Mouse (Mus musculus) kidney, postnatal 0 days (tissue): Measurements from ENCODE around the gene Fbxl7. TPM values are rescaled to one million over a fixed set of nuclear protein-coding genes. Genes with fewer than 3 reads are reported as not detected.
A peak's percentile ranks its signal among the peaks of the same experiment; 100 is the strongest.

ENCODE experiments used
- ATAC-seq: fragments of 200-750 bp; cut with Nextera tagmentation; replicated peaks from 2 replicates; pipeline ENCODE4 v1.8.0; 2017; ENCODE audit warnings: low read depth, moderate number of reproducible peaks, moderate TSS enrichment, moderate library complexity; ENCODE audit not compliant: low FRiP score
- DNase-seq: peaks from one replicate; pipeline ENCODE4 v3.0.0-alpha.2; 2016; ENCODE audit warnings: low spot score
- H3K27ac ChIP-seq: fragments of 300-500 bp; sonication (generic); 2 replicates; pipeline ENCODE4 v1.5.1; 2014; ENCODE audit warnings: mild to moderate bottlenecking
- H3K27me3 ChIP-seq: fragments of 300-500 bp; sonication (generic); 2 replicates; pipeline ENCODE4 v1.6.1; 2014; ENCODE audit warnings: low read length, mixed read lengths; ENCODE audit not compliant: insufficient read depth
- H3K36me3 ChIP-seq: fragments of 300-500 bp; sonication (generic); 2 replicates; pipeline ENCODE4 v1.6.1; 2014; ENCODE audit warnings: low read length, mixed read lengths; ENCODE audit not compliant: insufficient read depth
- H3K4me1 ChIP-seq: fragments of 300-500 bp; sonication (generic); replicated peaks from 2 replicates; pipeline ENCODE4 v1.6.1; 2014; ENCODE audit warnings: antibody characterized with exemption, low read length, mixed read lengths; ENCODE audit not compliant: insufficient read depth
- H3K4me2 ChIP-seq: fragments of 300-500 bp; sonication (generic); 2 replicates; pipeline ENCODE4 v1.6.1; 2014; ENCODE audit warnings: mild to moderate bottlenecking, low read length, moderate library complexity, mixed read lengths
- H3K4me3 ChIP-seq: fragments of 300-500 bp; sonication (generic); replicated peaks from 2 replicates; pipeline ENCODE4 v1.5.1; 2014; ENCODE audit warnings: low read depth, low read length
- H3K9ac ChIP-seq: fragments of 300-500 bp; sonication (generic); 2 replicates; pipeline ENCODE4 v1.6.1; 2014; ENCODE audit warnings: low read depth, low read length
- H3K9me3 ChIP-seq: fragments of 300-500 bp; sonication (generic); replicated peaks from 2 replicates; pipeline ENCODE4 v1.6.1; 2016; ENCODE audit warnings: low read length, inconsistent platforms, mixed read lengths
- CTCF ChIP-seq: IDR thresholded peaks from 2 replicates; pipeline ENCODE4 v1.5.1; 2016; ENCODE audit warnings: antibody characterized with exemption, low read depth, mild to moderate bottlenecking, moderate library complexity
- WGBS: fragments of 180-500 bp; shearing (Covaris S2); extraction: QIAGEN DNeasy Blood & Tissue Kit; methylation state at CpG from one replicate; pipeline ENCODE4 v1.1.7; 2014; 5-methylcytosine and 5-hydroxymethylcytosine counted together
- polyA plus RNA-seq: library from polyadenylated mRNA; unstranded; fragments of >200 nt; fragmentation: Nextera tagmentation; extraction: Ambion mirVana; gene quantifications from 2 replicates; pipeline ENCODE4 v1.2.1, GENCODE M21; 2015

The Fbxl7 gene
- polyA plus RNA-seq, 1 experiment from 2014 or later: 7.9 TPM

DNA sequence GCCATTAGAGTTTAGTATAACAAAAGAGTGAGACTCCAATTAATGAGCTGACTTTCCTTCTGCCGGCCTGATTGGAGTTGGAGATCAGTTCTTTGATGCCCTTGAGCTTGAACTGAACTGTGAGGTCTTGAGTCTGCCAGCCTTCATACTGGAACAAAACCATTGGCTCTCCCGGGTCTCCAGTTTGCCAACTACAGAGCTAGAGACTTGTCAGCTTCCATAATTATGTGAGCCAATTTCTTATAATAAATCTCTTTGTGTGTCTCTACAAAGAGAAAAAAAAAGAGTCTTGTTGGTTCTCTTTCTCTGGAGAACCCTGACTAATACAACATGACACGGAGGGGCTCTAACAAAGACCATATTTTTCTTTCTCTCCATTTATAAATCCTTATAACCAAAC is 58.2 kb downstream of the Fbxl7 start:
- no peak overlapping the region for H3K9ac ChIP-seq
- ATAC-seq (no peak), DNase-seq (no peak)
- no peaks in the 10 kb centered on the region for H3K36me3 ChIP-seq
- H3K27ac ChIP-seq: no peak overlapping the region
- H3K4me1 ChIP-seq: no peaks in the 10 kb centered on the region
- no peaks in the 10 kb centered on the region for H3K27me3 ChIP-seq
- H3K4me3 ChIP-seq: no peak overlapping the region
- no peak overlapping the region for H3K4me2 ChIP-seq
- TF ChIP-seq CTCF: no peak
- 81% methylated on average over 3 of the region's 3 CpGs for WGBS
- no peaks in the 10 kb centered on the region for H3K9me3 ChIP-seq

DNA sequence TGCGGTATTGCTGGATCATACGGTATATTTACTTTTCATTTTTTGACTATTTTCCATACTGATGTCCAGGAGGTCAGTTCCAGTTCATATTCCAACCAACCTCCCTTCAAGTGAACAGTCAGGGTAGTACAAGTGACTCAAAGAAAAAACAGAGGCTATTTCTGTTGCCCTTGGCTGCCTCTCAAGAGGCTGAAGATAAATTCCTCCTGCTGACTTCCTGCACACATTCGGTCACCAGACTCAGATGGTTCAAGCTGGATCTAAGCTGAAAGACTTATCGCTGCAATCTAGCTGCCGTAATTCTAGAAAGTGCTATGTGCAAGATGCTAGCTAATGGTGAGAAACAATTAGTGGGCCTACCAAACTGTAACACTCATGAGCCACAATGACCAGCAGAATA is 61.0 kb downstream of the Fbxl7 start:
- H3K36me3 ChIP-seq: no peaks in the 10 kb centered on the region
- no peak for TF ChIP-seq CTCF
- 60% methylated on average over 5 of the region's 5 CpGs for WGBS

DNA sequence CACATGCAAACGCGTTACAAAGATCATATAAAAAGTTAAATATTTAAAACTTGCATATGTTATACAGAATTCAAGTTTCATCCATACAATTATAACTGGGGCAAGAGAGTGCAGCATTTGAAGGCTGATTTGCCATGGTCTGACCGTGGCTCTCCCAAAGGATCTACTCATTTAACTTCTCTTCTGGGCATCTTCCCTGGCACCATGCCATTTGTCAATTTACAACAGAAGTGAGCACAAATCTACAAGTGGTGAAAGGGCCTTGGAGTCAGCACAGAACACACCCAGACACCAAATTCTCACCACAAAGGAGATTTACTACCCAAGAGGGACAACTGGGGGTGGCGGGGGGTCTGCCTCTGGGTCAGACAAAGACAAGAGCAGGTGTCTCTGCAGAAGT is 64.2 kb downstream of the Fbxl7 start:
- 85% methylated on average over 4 of the region's 4 CpGs for WGBS
- Histone ChIP-seq H3K27ac (no peak overlapping the region), H3K9me3 (no peaks in the 10 kb centered on the region), H3K4me1 (no peaks in the 10 kb centered on the region), H3K4me3 (no peak overlapping the region), H3K27me3 (no peaks in the 10 kb centered on the region), H3K4me2 (no peak overlapping the region), H3K36me3 (no peaks in the 10 kb centered on the region), H3K9ac (no peak overlapping the region)
- no peak for DNase-seq
- no peak for TF ChIP-seq CTCF
- no peak for ATAC-seq

More for the DNA sequence above, 61.0 kb downstream of the Fbxl7 start:
- ATAC-seq (no peak), DNase-seq (peak; percentile 59)
- H3K9ac ChIP-seq: no peak overlapping the region
- no peak overlapping the region for H3K4me2 ChIP-seq
- H3K4me1 ChIP-seq: no peaks in the 10 kb centered on the region
- no peaks in the 10 kb centered on the region for H3K27me3 ChIP-seq
- no peaks in the 10 kb centered on the region for H3K9me3 ChIP-seq
- H3K4me3 ChIP-seq: no peak overlapping the region
- H3K27ac ChIP-seq: no peak overlapping the region

DNA sequence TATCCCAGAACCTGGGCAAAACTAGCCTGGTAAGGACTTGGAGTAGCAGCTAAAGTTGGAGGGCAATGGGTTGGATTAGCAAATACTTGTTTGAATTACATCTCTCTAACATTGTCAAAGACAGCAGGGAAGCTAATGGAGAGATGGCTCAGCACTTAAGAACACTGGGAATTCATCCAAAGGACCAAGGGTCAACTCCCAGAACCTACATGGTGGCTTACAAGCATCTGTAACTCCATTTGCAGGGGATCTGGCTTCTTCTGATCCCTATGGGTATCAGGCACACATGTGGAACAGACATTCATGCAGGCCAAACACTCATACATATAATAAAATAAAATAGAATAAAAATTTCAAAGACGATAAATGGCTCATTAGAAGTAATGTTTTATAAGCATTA is 78.4 kb downstream of the Fbxl7 start:
- H3K27ac ChIP-seq: no peak overlapping the region
- no peak overlapping the region for H3K4me3 ChIP-seq
- H3K9ac ChIP-seq: no peak overlapping the region
- H3K36me3 ChIP-seq: no peaks in the 10 kb centered on the region
- ATAC-seq (no peak), DNase-seq (no peak)
- no peak overlapping the region for H3K4me2 ChIP-seq
- no peaks in the 10 kb centered on the region for H3K9me3 ChIP-seq
- H3K27me3 ChIP-seq: no peaks in the 10 kb centered on the region
- 95% methylated on average over 1 of the region's 1 CpGs for WGBS
- H3K4me1 ChIP-seq: no peaks in the 10 kb centered on the region
- TF ChIP-seq CTCF: no peak

DNA sequence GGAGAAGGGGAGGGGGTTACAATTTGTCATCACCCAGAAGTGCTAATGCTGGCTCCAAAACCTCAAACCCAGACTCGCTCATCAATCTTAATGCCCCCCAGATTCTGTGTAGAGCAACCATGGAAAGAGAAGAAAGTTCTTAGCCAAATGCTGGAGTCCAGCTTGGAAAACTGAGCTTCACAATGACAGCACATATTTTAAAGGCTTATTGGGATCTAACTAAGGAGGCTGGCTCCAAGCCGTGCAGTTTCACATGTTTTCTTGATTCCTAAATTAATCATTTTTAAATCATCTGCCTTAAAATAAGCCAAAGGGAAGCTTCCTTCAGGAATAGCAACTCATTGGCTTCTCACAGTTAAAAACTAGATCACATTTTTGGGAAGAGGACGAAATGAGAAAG is 82.5 kb downstream of the Fbxl7 start:
- Histone ChIP-seq H3K4me1 (no peaks in the 10 kb centered on the region), H3K9me3 (no peaks in the 10 kb centered on the region), H3K27ac (no peak overlapping the region), H3K36me3 (no peaks in the 10 kb centered on the region), H3K4me2 (no peak overlapping the region), H3K27me3 (no peaks in the 10 kb centered on the region), H3K9ac (no peak overlapping the region), H3K4me3 (no peak overlapping the region)
- peak; percentile 70 for DNase-seq
- no peak for ATAC-seq
- WGBS: 50% methylated on average over 3 of the region's 3 CpGs
- TF ChIP-seq CTCF: no peak

DNA sequence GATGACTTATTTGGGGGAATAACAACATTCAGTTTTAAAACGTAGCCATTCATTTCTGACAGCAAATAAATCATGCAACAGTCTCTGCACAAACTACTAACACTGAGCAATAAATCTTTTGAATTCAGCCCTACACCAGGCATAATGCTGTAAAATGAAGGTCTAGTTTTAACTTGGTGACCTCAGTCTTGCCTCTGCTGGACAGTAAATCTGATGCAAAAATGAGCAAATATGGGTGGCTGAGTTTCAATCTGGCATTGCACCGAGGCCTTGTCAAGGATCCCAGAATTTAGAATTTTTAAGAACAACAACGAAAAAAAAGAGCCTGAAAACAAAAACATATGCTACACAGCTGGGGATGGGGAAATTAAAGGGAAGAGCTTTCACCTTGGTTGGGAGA is 85.8 kb downstream of the Fbxl7 start:
- WGBS: 44% methylated on average over 3 of the region's 3 CpGs

DNA sequence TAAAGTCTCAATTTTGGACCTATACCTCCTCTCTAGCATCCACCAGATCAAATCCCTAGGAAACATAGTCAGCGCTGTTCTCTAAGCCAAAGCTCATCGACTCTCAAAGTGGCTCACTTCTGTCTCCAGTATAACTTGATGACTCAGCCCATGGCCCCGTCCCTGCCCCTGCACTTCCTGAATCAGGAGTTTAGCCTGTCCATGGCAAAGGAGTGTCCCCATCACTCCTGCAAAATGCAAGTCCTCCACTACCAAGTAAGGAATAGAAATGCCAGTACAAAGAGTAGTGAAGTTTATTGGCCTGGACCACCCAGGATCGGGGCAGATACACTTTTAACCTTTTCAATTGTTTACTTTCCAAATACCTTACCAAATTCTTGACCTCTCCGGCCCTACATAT is 91.3 kb downstream of the Fbxl7 start:
- H3K9me3 ChIP-seq: no peaks in the 10 kb centered on the region
- no peak overlapping the region for H3K27ac ChIP-seq
- H3K4me2 ChIP-seq: no peak overlapping the region
- DNase-seq (peak; percentile 17), ATAC-seq (no peak)
- no peak for TF ChIP-seq CTCF
- no peaks in the 10 kb centered on the region for H3K36me3 ChIP-seq
- H3K27me3 ChIP-seq: no peaks in the 10 kb centered on the region
- no peaks in the 10 kb centered on the region for H3K4me1 ChIP-seq
- WGBS: 44% methylated on average over 5 of the region's 5 CpGs
- H3K4me3 ChIP-seq: no peak overlapping the region
- H3K9ac ChIP-seq: no peak overlapping the region

More for the DNA sequence above, 85.8 kb downstream of the Fbxl7 start:
- no peaks in the 10 kb centered on the region for H3K4me1 ChIP-seq
- no peak overlapping the region for H3K27ac ChIP-seq
- no peak for TF ChIP-seq CTCF
- no peak overlapping the region for H3K9ac ChIP-seq
- no peak for ATAC-seq
- peak; percentile 77 for DNase-seq
- H3K4me2 ChIP-seq: no peak overlapping the region
- no peaks in the 10 kb centered on the region for H3K9me3 ChIP-seq
- no peaks in the 10 kb centered on the region for H3K36me3 ChIP-seq
- H3K4me3 ChIP-seq: no peak overlapping the region
- H3K27me3 ChIP-seq: no peaks in the 10 kb centered on the region
